Mouse (Mus musculus) c-Kit-positive CD71-positive TER-119-positive erythroid progenitor cells, embryonic 14.5 days (primary cell): ENCODE measurements around the gene Mum1.

Source experiments
- DNase-seq: peaks from one replicate; pipeline ENCODE4 v3.0.0-alpha.2; 2013; ENCODE audit warnings: low spot score

Gene Mum1

GRCm38 (mm10) chr10:80271186-80271843 lies 45.1 kb downstream of the Mum1 start:
- DNase-seq, result no peak

- DNase-seq, result no peak
Observed at GRCm38 (mm10) chr10:80271870-80272585, 45.8 kb downstream of the Mum1 start.

GRCm38 (mm10) chr10:80273847-80274246 lies 47.6 kb downstream of the Mum1 start:
- DNase-seq, result no peak

- DNase-seq, result no peak
Observed at GRCm38 (mm10) chr10:80276238-80276637, 50.0 kb downstream of the Mum1 start.

- no peak for DNase-seq
Observed at GRCm38 (mm10) chr10:80278390-80278789, 52.2 kb downstream of the Mum1 start.

GRCm38 (mm10) chr10:80279273-80279672 lies 53.0 kb downstream of the Mum1 start:
- DNase-seq, result no peak

- no peak for DNase-seq
Observed at GRCm38 (mm10) chr10:80281304-80281703, 55.1 kb downstream of the Mum1 start.

- DNase-seq, result no peak
Observed at GRCm38 (mm10) chr10:80281921-80282371, 55.7 kb downstream of the Mum1 start.

GRCm38 (mm10) chr10:80282481-80283441 lies 56.5 kb downstream of the Mum1 start:
- no peak for DNase-seq

- DNase-seq, result no peak
Observed at GRCm38 (mm10) chr10:80285222-80286070, 59.2 kb downstream of the Mum1 start.

- no peak for DNase-seq
Observed at GRCm38 (mm10) chr10:80288097-80288496, 61.9 kb downstream of the Mum1 start.

- DNase-seq, result no peak
Observed at GRCm38 (mm10) chr10:80288657-80289056, 62.4 kb downstream of the Mum1 start.

GRCm38 (mm10) chr10:80292251-80293146 lies 66.3 kb downstream of the Mum1 start, which contains the start of gene Rps15:
TSS of gene Rps15 (plus strand) at chr10:80292453.
- DNase-seq, result peak; percentile 93

GRCm38 (mm10) chr10:80293325-80293724 lies 67.1 kb downstream of the Mum1 start:
- DNase-seq, result peak; percentile 34
